Mouse (Mus musculus) heart, postnatal 25 days (tissue): Measurements from ENCODE around the gene Tmem11. TPM values are rescaled to one million over a fixed set of nuclear protein-coding genes. Genes with fewer than 3 reads are reported as not detected.

Experiments
- DNase-seq: peaks from one replicate; pipeline ENCODE4 v3.0.0; 2022; ENCODE audit warnings: low spot score
- intact Hi-C: fragments of 180-260 bp; cut with DNase I; formaldehyde crosslinking; loops from one replicate; pipeline ENCODE4 v1.15.1; 2025
- total RNA-seq, 2 experiments: library from RNA; stranded (reverse); gene quantifications; 2 replicates each; pipeline ENCODE4 v1.2.3; 2021

Gene Tmem11
- 10 to 100 TPM; 27.6 to 28.0 TPM for total RNA-seq

DNA sequence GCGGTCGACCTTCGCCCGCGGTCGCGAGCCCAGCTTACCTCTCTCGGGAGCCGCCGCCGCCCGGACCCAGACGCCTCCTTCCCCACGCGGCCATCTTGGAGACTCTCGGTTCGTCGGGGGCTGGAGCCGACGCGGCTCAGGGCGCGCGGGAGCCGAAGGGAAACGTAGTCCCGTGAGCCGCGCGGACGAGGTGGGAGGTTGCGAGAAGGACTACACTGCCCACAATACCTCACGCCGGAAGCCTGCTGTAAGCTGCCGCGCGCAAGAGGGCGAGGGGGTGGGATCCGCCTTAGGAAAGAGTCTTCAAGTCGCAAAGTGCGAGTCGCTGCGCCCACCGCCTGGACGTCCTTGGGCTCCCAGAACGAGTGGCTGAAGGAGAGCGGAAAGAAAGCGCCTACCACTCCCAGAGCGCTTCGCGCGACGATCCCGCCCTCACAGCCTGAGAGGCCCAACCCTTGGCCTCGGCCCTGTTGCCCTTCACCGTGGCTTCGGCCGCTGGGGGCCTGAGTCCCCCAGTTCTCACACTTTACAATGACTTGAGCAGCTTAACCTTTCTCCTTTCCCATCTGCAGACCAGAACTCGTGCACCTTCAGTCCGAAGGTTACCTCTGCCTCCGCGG lies at the start of gene Tmem11:
Tmem11 (minus strand) TSS at position 598 of the 620 bp plus-strand sequence.
- DNase-seq = peak; percentile 94
- intact Hi-C loops = loop anchor here (5.0 kb wide), 4 partner anchors 41 to 181 kb away; partner anchors contain the start of genes Flii, Llgl1, Mief2 and Smcr8

DNA sequence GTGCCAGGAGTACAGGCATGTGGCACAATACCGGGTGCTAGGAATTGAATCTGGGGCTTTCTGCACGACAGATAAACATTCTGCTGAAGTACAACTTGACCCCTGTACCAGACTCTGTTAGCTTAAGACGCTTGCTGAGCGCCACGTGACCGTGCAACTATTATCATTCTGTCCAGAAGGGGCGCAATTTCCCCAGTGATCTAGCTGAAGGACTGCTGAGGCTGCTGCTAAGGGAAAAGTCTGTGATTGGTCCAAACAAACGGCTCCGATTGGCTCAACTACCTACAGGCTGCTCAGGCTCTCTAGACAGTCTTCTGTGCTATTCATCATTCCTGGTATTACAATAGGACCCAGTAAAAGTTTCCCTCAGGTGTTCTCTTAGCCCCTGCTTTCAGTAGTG lies 48.2 kb upstream of the Tmem11 start:
- peak; percentile 68 for DNase-seq
- intact Hi-C loops = loop anchor here (2.0 kb wide), 1 partner anchor 166 kb away; no protein-coding TSS in a partner anchor

DNA sequence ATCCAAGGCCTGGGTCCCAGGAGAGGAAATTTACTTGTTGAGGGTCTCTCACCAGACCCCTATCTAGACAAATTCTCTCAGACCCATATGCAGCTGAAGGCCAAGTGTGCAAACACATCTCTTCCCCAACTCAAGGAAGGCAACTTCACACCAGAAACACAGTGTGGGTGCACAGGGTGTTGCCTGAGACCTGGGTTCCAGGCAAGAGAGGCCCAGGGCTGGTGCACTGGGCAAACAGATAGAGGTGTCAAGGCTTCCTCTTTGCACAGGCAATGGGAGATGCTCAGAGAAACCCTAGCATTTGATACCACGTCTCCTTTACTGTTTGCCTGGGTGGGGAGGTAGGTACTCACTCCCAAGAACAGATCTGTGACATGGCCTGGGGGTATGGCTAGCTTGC lies 45.9 kb upstream of the Tmem11 start:
- intact Hi-C loops = no loop called here
- DNase-seq = no peak

DNA sequence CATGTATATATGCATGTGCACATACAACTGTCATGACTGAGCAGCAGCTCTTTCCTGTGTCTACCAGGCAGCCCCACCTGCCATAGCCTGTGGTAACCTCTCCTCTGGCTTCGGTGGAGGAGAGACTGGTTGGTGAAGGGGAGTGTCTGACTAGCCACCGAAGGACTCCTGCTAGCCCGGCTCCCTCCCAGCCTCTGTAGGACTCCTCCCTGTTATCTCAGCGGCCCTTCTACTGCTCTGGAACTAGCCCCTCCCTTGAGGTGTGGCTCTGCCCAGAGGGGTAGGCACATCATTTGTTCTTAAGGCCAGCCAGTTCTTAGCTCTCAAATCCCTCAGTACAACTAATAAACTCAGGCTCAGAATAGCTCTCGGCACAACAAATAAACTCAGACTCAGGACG lies 45.4 kb upstream of the Tmem11 start:
- DNase-seq = no peak
- intact Hi-C loops = no loop called here

DNA sequence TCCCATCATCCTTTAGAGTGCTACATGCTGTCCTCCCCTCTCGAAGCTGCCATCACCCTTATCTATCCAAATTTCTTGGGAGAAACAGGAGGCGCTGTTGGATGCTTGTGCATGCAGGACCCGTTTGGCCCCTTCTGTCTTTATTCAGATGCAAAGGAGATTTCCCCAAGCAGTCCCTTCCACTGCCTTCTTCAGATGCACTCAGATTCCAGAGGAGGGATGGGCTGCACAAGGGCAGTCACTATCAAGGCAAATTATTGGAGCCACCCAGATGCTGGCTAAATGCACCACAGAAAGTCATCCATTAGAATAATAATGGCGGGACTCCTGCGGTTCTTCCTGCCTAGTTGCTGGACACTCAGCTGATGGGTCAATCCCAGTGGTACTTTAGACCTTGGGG lies 43.9 kb upstream of the Tmem11 start:
- DNase-seq = no peak
- intact Hi-C loops = no loop called here

DNA sequence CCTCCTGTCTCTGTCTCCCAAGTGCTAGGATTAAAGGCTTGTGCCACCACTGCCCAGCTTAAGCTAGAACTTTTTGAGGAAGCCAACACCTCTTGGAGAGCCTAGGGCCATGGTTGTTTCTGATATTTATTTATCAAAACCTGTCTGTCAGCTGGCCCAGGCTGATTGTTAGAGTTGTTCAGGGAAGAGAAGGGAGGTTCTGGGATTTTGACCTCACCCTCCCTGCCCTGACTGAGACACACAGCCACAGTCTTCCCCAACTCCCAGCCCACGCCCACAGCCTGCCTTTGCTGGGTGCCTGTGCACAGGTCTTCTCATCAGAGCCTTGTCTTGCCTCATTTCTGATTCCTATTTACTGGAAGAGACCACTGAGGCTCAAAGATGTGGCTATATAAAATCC lies 43.1 kb upstream of the Tmem11 start:
- no peak for DNase-seq
- intact Hi-C loops = no loop called here

DNA sequence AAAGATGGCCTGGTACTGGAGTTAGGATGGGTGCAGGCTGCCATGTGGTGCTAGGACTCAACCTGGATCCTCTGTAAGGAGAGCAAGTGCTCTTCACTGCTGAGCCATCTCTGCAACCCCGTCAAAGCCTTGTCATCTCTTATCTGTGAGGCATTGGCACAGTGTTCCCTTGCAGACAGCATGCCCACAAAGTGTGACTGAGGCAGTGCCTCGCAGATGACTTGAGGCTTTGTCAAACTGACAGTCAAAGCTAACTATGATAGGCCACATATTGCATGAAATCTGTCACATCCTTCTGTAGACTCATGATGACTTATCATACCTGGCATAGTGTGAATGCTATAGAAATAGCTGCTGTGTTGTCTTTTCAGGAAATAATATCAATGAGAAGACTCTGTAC lies 40.9 kb upstream of the Tmem11 start:
- intact Hi-C loops = no loop called here
- no peak for DNase-seq

DNA sequence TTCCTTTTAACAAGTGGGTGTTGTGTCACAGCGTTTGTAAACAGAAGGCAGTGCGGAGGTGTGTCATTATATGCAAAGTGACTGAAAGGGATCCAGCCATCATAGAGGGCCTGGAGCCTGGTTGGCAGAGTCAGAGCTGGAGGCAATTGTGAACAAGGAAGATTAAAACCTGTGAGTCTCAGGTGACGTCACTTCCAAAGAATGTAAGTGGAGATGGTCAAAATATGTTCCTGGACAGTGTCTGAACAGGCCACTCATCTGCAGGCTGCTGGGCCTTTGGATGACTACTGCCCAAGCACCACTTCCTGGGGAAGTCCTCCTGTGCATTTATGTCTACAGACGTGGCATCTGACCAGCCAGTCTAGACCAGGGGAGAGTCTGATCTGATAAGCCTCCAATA lies 36.1 kb upstream of the Tmem11 start:
- intact Hi-C loops = no loop called here
- DNase-seq = no peak

DNA sequence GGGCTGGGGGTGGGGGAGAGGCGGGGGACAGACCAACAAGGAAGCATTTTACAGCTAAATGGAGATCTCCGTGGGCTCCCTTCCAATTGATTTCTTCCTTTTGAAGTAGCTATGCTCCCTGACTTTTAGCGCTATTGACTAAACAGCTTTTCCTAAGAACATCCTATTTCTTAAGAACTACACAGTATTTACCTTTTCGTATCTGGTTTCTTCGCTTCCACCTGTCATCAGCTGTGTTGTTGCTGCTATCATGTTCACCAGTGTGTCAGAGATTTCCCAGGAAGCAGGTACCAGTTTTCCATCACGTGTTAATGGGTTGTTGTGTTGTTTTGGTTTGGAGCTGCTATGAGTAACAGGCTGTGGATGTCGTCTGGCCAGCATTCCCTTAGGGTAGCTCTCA lies 35.4 kb upstream of the Tmem11 start, which contains the start of gene Natd1:
Natd1 (minus strand) TSS at position 260 of the 400 bp plus-strand sequence.
- intact Hi-C loops = no loop called here
- DNase-seq = no peak

DNA sequence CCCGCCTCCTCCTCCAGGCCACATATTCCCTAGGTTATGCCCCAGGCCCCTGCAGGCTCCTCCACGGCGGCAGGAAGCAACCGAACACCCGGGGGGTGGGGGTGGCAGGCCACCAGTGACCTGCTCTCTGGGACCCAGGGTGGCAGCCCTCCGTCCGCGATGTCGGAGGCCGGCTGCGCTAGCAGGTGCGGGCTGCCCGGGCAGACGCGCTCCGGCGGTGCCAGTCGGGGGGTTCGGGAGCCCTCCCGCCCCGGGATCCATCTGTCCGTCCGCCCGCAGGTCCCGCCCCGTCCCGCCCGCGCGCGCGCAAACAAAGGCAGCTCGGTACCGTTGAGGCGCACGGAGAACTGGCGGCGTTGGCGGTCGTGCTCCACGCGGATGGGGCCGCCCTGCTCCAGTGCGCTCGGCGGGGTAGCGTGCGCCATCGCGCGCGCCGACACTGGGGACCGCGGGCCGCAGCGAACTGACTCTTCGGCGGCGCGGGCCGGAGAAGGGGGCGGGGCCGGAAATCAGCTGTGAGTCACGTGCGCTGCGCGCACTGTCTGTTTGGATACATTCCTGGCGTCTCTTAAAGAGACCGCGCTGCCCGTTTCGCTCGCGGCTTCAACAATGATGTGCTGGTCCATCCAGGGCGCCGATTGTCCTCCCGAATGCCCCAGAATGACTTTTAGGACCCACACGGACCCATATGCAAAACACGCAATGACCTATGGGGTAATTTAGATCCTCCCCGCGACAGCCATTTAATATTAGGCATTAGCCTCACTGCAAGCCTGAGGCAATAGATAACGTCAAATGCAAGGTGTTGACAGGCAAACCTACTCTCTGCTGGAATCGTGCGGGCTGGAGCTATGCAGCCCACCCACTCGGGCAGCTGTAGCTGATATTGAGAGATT lies 34.5 kb upstream of the Tmem11 start:
- intact Hi-C loops = no loop called here
- DNase-seq = peak; percentile 84

DNA sequence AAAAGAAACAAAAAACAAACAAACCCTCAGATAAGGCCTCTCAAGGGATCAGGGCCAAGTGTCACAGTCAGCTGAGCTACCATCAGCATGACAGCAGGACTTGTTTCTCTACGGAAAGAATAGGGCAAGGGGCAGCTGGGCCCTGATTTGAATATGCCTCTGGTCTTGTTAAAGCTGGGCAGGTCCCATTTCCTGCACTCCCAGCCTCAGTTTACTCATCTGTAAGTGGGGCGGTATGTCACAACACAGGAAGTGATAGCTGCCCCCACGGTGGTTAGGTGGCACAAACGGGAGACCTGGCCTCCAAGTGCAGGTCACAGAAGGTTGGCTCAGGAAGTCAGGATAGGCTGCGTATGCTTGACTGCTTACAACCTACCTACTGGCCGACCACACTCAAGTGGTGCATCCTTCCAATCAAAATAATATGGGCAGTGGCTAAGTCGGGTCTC lies 33.5 kb upstream of the Tmem11 start:
- intact Hi-C loops = no loop called here
- no peak for DNase-seq

DNA sequence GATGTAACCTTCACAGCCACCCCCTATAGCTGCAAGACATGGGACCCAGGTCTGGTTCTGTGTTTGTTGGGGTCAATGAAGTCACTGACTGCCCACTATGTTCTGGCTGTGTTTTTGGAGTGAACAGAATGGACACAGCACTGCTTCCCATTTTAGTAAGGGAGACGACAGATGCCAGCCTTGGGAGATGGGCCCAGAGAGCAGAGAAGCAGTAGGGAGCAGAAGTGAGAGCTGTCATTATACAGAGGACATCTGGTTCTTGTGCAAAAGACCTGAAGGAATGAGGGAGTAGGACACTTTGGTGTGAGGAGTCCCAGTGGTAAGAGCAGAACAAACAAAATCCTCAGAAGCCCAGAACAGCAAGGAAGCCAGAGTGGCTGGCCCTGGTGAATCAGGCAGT lies 30.6 kb upstream of the Tmem11 start:
- intact Hi-C loops = loop anchor here (5.0 kb wide), 1 partner anchor 183 kb away; no protein-coding TSS in a partner anchor
- no peak for DNase-seq

DNA sequence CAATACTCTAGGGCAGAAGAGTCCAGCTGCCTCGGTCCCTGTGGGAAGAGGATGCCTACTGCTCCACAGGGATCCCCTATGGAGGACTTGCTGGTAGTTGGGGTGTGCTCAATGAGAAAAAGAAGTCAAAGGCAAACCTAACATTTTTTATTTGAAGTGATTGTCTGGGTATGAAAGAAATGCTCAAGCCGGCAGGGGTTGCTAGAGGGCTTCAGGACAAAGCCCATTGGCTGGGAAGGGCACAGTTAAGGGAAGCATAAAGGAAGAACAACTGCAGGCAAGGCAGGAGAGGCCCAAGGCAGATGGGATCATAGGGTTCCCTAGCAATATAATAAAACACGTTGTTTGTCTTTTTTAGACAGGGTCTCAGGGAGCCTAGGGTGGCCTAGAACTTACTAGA lies 29.0 kb upstream of the Tmem11 start:
- no peak for DNase-seq
- intact Hi-C loops = loop anchor here (5.0 kb wide), 1 partner anchor 184 kb away; no protein-coding TSS in a partner anchor

DNA sequence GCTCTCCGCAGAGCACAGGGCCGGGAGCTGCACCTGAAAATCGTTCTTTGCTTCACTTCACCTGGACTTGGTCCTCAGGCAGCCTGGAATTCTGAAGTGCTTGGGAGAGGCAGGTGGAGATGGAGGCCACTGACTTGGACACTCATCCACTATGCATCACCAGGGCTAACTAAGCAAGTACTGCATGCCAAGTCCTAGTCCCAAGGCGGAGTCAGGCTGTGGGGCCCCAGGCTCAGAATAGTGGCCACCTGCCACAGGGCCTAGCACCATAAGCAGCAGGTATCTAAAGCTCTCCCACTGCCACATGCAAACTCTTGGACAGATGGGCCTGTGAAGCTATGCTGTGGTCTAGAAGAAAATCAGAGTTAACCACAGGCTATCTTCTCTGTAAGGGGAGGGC lies 27.4 kb upstream of the Tmem11 start:
- intact Hi-C loops = loop anchor here (5.0 kb wide), 1 partner anchor 186 kb away; no protein-coding TSS in a partner anchor
- no peak for DNase-seq

DNA sequence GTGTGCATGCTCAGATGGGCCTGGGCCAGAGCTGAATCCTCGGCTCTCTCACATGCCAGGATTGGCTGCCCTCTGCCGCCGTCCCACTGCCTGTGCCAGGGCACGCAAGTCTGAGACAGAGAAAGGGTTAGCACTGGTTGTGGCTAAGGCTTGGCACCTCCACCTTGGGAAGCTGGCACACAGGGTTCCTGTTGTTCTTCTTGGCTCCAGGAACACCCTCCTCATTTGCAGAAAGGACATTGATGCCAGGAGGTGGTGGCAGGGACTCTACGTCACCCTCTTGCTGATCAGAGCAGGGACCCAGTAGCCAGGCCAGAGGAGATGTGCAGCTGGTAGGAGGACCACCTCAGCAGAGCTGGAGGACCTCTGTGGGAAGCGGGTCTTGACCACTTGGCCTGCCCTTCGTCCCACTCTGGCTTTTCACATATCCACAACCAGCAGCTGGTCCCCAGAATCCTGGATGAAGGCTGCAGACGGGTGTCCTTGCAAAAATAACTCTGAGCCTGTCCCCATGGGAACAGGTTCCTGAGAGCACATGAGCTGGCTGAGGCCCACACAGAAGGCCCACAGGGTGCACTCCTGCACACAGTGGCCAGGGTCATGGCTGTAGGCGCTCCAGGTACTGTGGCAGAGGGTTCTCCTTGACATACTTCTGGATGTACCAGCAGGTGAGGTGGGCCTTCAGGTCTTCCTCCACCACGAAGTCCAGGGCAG lies 26.5 kb upstream of the Tmem11 start:
- DNase-seq = no peak
- intact Hi-C loops = loop anchor here (5.0 kb wide), 1 partner anchor 187 kb away; no protein-coding TSS in a partner anchor

DNA sequence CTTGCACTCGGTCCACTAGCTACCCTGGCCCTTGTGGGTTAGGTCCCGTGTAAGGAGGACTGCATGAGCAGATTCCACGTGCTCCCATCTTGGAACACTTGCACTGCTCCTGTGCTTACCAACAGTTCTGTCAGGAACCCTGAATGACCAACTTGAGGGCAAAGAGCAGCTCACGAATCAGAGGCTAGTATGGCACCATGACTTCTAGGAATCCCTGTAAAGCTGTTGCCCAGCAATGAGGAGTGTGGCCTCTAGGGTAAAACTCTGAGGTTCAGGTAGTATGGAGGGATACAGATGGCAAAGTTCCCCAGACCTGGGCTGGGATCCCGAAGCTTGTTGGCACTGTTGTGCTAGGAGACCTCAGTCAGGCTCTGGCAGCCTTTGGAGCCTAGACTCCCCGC lies 24.6 kb upstream of the Tmem11 start:
- DNase-seq = no peak

DNA sequence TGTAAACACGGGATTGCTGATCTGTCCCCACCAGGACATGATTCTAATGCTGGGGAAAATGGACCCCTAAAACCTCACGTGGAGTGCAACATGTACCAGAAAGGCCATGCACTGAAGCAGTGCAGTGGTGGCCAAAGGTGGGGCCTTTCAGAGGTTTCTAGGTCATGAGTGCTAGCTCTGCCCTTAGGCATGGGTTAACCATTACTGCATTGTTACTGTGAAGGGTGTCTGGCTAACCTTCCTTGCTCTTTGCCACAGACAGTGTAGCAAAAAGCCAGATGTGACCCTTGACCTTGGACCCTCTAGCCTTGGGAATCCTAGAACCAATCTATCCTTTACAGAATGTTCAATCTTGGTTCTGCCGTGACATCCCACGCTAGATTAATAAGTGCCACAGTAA lies 23.4 kb upstream of the Tmem11 start:
- intact Hi-C loops = no loop called here
- no peak for DNase-seq

More for the DNA sequence above, 24.6 kb upstream of the Tmem11 start:
- intact Hi-C loops = no loop called here

DNA sequence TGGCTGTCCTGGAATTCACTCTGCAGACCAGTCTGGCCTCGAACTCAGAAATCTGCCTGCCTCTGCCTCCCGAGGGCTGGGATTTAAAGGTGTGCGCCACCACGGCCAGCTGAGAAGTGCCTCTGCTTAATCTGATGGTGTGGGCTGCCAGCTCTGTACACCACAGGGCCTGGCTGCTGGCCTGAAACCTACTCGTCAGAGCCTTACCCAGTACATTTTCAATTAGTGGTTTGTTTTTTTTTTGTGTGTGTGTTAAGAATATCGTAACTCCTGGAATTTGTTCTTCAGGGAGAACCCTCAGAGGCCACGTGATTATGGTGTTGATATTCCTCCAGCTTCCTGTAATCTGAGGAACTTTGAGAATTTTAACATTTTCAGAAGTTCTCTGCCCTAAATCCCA lies 22.9 kb upstream of the Tmem11 start:
- intact Hi-C loops = no loop called here
- DNase-seq = no peak

DNA sequence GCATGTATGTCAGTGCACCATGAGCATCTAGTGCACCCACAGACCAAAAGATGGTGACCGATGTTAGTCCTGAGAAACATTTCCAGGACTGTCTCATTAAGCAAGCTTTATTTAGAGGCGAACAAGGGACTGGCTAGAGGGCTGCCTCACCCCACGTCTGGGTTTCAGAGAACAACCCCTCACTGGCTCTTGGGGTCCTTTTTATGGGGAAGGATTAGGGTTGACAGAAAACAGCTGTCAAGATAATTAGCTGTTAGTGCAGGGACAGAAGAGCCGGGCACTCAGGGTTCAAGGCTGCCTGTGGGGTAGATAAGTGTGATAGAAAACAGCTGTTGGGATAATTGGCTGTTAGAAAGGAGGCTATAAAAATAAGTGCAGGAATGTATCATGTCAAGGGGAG lies 16.8 kb upstream of the Tmem11 start:
- intact Hi-C loops = no loop called here
- DNase-seq = no peak

DNA sequence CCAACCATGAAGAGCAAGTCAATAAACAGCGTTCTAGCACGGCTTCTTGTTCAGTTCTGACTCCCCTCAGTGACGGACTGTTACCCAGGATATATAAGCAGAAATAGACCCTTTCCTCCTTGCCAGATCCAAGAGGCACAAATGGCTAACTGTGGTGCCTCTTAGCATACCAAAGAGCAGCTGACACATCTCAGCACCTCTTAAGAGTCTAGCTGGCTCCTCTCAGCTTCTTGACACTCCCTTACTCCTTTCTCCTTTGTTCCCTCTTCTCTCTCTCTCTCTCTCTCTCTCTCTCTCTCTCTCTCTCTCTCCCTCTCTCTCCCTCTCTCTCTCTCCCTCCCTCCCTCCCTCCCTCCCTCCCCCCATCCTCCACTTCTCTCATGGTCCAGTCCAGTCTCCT lies 11.7 kb upstream of the Tmem11 start:
- no peak for DNase-seq
- intact Hi-C loops = no loop called here
